Mouse (Mus musculus) CH12.LX (cell line): ENCODE data around the gene Myrip. TPM values are rescaled to one million over a fixed set of nuclear protein-coding genes. Genes with fewer than 3 reads are reported as not detected.

Source experiments
- DNase-seq: peaks from one replicate; pipeline ENCODE4 v3.0.0-alpha.2; 2013; ENCODE audit errors: extremely low read depth
- H3K27ac ChIP-seq: 2 replicates; pipeline ENCODE4 v1.5.1; 2012; ENCODE audit warnings: low read depth, mild to moderate bottlenecking, control low read depth, moderate library complexity; ENCODE audit not compliant: insufficient read depth
- H3K27me3 ChIP-seq: replicated peaks from 2 replicates; pipeline ENCODE3; 2012; ENCODE audit warnings: inconsistent platforms
- H3K36me3 ChIP-seq, 2 experiments: replicated peaks in 1 of 2; 2 replicates each; pipeline versions ENCODE3 to v1.6.1; 2012; ENCODE audit warnings: inconsistent platforms in 1 of 2, low read length in 1 of 2, mild to moderate bottlenecking in 1 of 2, mixed read lengths in 1 of 2, moderate library complexity in 1 of 2; ENCODE audit not compliant: control insufficient read depth in 1 of 2, insufficient read depth in 1 of 2
- H3K4me1 ChIP-seq, 2 experiments: 2 replicates each; pipeline ENCODE4 v1.6.1; 2012; ENCODE audit warnings: inconsistent platforms in 1 of 2, moderate library complexity in 1 of 2; ENCODE audit not compliant: insufficient read depth in 2 of 2, control insufficient read depth in 1 of 2
- H3K4me2 ChIP-seq: 2 replicates; pipeline ENCODE4 v1.6.1; 2012; ENCODE audit warnings: low read depth, mild to moderate bottlenecking, control low read depth; ENCODE audit not compliant: poor library complexity, insufficient read depth, severe bottlenecking
- H3K4me3 ChIP-seq, 3 experiments: fragments of 150-350 bp in 1 of 3; sonication (generic) in 1 of 3; replicated peaks in 1 of 3; 2 replicates each; pipeline versions ENCODE3 to v1.5.1; 2011 to 2012; ENCODE audit warnings: low read depth in 2 of 3, low read length in 2 of 3, mild to moderate bottlenecking in 2 of 3, moderate library complexity in 2 of 3, control low read depth in 1 of 3, improper control_type of control experiment in 1 of 3, inconsistent platforms in 1 of 3, mixed read lengths in 1 of 3; ENCODE audit not compliant: poor library complexity in 1 of 3
- H3K79me2 ChIP-seq: replicated peaks from 2 replicates; pipeline ENCODE4 v1.6.1; 2012; ENCODE audit warnings: mild to moderate bottlenecking, moderate library complexity; ENCODE audit not compliant: control insufficient read depth, poor library complexity, insufficient read depth, severe bottlenecking; ENCODE audit errors: extremely low read depth
- H3K9ac ChIP-seq: 2 replicates; pipeline ENCODE4 v1.6.1; 2012; ENCODE audit warnings: low read depth, mild to moderate bottlenecking, control low read depth, moderate library complexity; ENCODE audit not compliant: insufficient read depth
- H3K9me3 ChIP-seq: replicated peaks from 2 replicates; pipeline ENCODE3; 2012; ENCODE audit warnings: low read length, inconsistent platforms, mixed read lengths
- CHD2 ChIP-seq: IDR thresholded peaks from 2 replicates; pipeline ENCODE4 v1.6.1; 2011; ENCODE audit warnings: low read length, improper control_type of control experiment
- ELF1 ChIP-seq: IDR thresholded peaks from 2 replicates; pipeline ENCODE4 v1.6.1; 2014; ENCODE audit warnings: low read depth, mild to moderate bottlenecking, inconsistent platforms, low read length, improper control_type of control experiment
- EP300 ChIP-seq: IDR thresholded peaks from 2 replicates; pipeline ENCODE4 v1.6.1; 2011; ENCODE audit warnings: low read length, improper control_type of control experiment
- GABPA ChIP-seq: IDR thresholded peaks from 2 replicates; pipeline ENCODE4 v1.6.1; 2012; ENCODE audit warnings: low read depth, low read length, improper control_type of control experiment, inconsistent platforms; ENCODE audit not compliant: insufficient replicate concordance
- IRF4 ChIP-seq: IDR thresholded peaks from 2 replicates; pipeline ENCODE4 v1.6.1; 2014; ENCODE audit warnings: low read depth, mild to moderate bottlenecking, inconsistent platforms, low read length, improper control_type of control experiment
- JUN ChIP-seq: IDR thresholded peaks from 2 replicates; pipeline ENCODE4 v1.6.1; 2011; ENCODE audit warnings: low read depth, mild to moderate bottlenecking, low read length, improper control_type of control experiment, moderate library complexity; ENCODE audit not compliant: insufficient read depth
- JUND ChIP-seq: conservative IDR thresholded peaks from 2 replicates; pipeline ENCODE4 v1.6.1; 2011; ENCODE audit warnings: low read depth, low read length, improper control_type of control experiment
- KAT2A ChIP-seq: IDR thresholded peaks from 2 replicates; pipeline ENCODE4 v1.6.1; 2012; ENCODE audit warnings: low read length, improper control_type of control experiment, inconsistent platforms; ENCODE audit not compliant: insufficient replicate concordance
- MAFK ChIP-seq: IDR thresholded peaks from 2 replicates; pipeline ENCODE4 v1.6.1; 2011; ENCODE audit warnings: low read length, improper control_type of control experiment; ENCODE audit not compliant: insufficient replicate concordance
- MAX ChIP-seq: IDR thresholded peaks from 2 replicates; pipeline ENCODE4 v1.6.1; 2011; ENCODE audit warnings: low read length, improper control_type of control experiment
- MEF2A ChIP-seq: IDR thresholded peaks from 2 replicates; pipeline ENCODE4 v1.6.1; 2014; ENCODE audit warnings: low read depth, mild to moderate bottlenecking, inconsistent platforms, low read length, improper control_type of control experiment, borderline replicate concordance
- MXI1 ChIP-seq: IDR thresholded peaks from 2 replicates; pipeline ENCODE4 v1.6.1; 2011; ENCODE audit warnings: mild to moderate bottlenecking, low read depth, low read length, improper control_type of control experiment
- MYC ChIP-seq: IDR thresholded peaks from 2 replicates; pipeline ENCODE4 v1.6.1; 2011; ENCODE audit warnings: low read depth, mild to moderate bottlenecking, improper control_type of control experiment, low read length
- NELFE ChIP-seq: IDR thresholded peaks from 2 replicates; pipeline ENCODE4 v1.6.1; 2011; ENCODE audit warnings: low read depth, low read length, improper control_type of control experiment
- POLR2A ChIP-seq: IDR thresholded peaks from 2 replicates; pipeline ENCODE4 v1.6.1; 2011; ENCODE audit warnings: low read depth, mild to moderate bottlenecking, improper control_type of control experiment, low read length
- POLR2AphosphoS2 ChIP-seq: IDR thresholded peaks from 2 replicates; pipeline ENCODE4 v1.6.1; 2011; ENCODE audit warnings: low read depth, low read length, improper control_type of control experiment
- RAD21 ChIP-seq: IDR thresholded peaks from 2 replicates; pipeline ENCODE4 v1.6.1; 2011; ENCODE audit warnings: low read depth, mild to moderate bottlenecking, low read length, improper control_type of control experiment, moderate library complexity
- SIN3A ChIP-seq: IDR thresholded peaks from 2 replicates; pipeline ENCODE4 v1.6.1; 2012; ENCODE audit warnings: low read length, improper control_type of control experiment, inconsistent platforms
- UBTF ChIP-seq: IDR thresholded peaks from 2 replicates; pipeline ENCODE4 v1.6.1; 2012; ENCODE audit warnings: low read depth, mild to moderate bottlenecking, inconsistent platforms, low read length, improper control_type of control experiment, moderate library complexity
- USF2 ChIP-seq: conservative IDR thresholded peaks from 2 replicates; pipeline ENCODE4 v1.6.1; 2011; ENCODE audit warnings: low read depth, low read length, improper control_type of control experiment
- ZKSCAN1 ChIP-seq: IDR thresholded peaks from 2 replicates; pipeline ENCODE4 v1.6.1; 2012; ENCODE audit warnings: low read depth, inconsistent platforms, low read length, improper control_type of control experiment, borderline replicate concordance
- ZNF384 ChIP-seq: IDR thresholded peaks from 2 replicates; pipeline ENCODE4 v1.6.1; 2012; ENCODE audit warnings: low read depth, low read length, improper control_type of control experiment, inconsistent platforms
- dilution Hi-C: fragments of 300-500 bp; cut with MboI; formaldehyde crosslinking; loops from 2 replicates; pipeline ENCODE4 v1.14.3; 2020; ENCODE audit warnings: low sequenced_read_pairs; ENCODE audit not compliant: extremely low pct_unique_long_range_greater_than_20kb, extremely low pct_ligation_motif_present
- in situ Hi-C: fragments of 300-500 bp; cut with MboI; formaldehyde crosslinking; loops from 3 replicates; pipeline ENCODE4 v1.14.3; 2019; ENCODE audit warnings: low sequenced_read_pairs, low pct_ligation_motif_present, low pct_unique_long_range_greater_than_20kb, mixed read lengths
- polyA plus RNA-seq: library from polyadenylated mRNA; unstranded; fragments of >175 nt; gene quantifications from 2 replicates; pipeline ENCODE4 v1.2.1, GENCODE M21; 2012; ENCODE audit warnings: low read depth; ENCODE audit not compliant: insufficient read length
- total RNA-seq, 2 experiments: library from RNA; depleted of rRNA; stranded (reverse); fragments of 300-350 nt in 1 of 2; fragments of >200 nt in 1 of 2; gene quantifications; 2 replicates each; pipeline ENCODE4 v1.2.3; 2012 to 2014

Gene Myrip
- total and polyA plus RNA-seq, 3 experiments: not detected

DNA sequence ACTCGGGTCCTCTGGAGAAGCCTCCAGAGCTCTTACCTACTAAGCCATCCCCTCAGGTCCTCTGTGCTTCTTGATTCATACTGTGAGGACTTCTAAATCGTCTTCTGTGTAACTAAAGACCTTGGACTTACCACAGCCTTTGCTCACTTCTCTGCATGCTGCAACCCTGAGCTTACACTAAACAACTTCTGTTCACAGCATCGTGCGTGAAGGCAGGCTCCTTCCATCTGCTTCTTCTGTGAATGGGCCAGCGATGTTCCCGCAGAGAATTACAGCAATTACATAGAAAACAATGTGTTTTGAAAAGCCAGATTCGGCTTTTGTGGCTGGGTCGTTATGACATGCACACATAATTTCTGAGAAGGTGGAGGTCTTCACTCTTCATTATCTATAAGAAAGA lies 181.8 kb downstream of the Myrip start:
- no peaks in the 10 kb centered on the region for H3K36me3 ChIP-seq
- TF ChIP-seq IRF4: no peak
- no peak for TF ChIP-seq KAT2A
- no peak for TF ChIP-seq MAX
- TF ChIP-seq RAD21: no peak
- no peak for TF ChIP-seq MAFK
- no peak for TF ChIP-seq GABPA
- TF ChIP-seq MXI1: no peak
- no peak for TF ChIP-seq POLR2A
- no peak for TF ChIP-seq CHD2
- no peak for TF ChIP-seq ZKSCAN1
- TF ChIP-seq POLR2AphosphoS2: no peak
- TF ChIP-seq SIN3A: no peak
- no peak for TF ChIP-seq ELF1
- dilution Hi-C loops (no loop called here), in situ Hi-C loops (no loop called here)
- H3K9me3 ChIP-seq: peaks cover 6% of the 10 kb centered on the region
- H3K27ac ChIP-seq: no peak overlapping the region
- H3K4me3 ChIP-seq: no peak overlapping the region
- H3K4me2 ChIP-seq: no peak overlapping the region
- peaks cover 0 to 10% of the 10 kb centered on the region in 2 experiments; a peak in 3 of 4 replicates for H3K4me1 ChIP-seq
- no peaks in the 10 kb centered on the region for H3K79me2 ChIP-seq
- DNase-seq: no peak
- H3K27me3 ChIP-seq: peaks cover 26% of the 10 kb centered on the region
- H3K9ac ChIP-seq: no peak overlapping the region

DNA sequence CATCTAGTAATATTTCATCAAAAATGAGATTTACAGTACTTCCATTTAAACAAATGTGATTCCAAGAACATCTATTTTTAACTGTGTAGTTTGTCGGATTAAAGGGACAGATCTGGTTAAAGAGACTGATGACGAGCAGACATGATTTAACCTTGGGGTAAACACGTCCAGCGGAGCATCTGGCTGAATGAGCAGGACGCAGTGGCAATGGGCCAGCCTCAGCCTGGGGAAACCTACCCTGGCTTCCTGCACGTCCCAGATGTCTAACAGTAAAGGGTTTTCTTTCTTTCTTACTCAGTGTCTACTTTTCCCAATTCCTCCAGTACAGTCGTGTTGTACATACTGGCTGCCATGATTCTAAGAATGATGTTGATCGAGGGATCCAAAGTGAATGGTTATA lies 185.8 kb downstream of the Myrip start:
- peaks cover 0 to 5% of the 10 kb centered on the region in 2 experiments; a peak in 2 of 4 replicates for H3K4me1 ChIP-seq
- no peaks in the 10 kb centered on the region for H3K9me3 ChIP-seq
- TF ChIP-seq POLR2A: no peak
- TF ChIP-seq ZKSCAN1: no peak
- no peak for TF ChIP-seq POLR2AphosphoS2
- TF ChIP-seq JUN: no peak
- TF ChIP-seq EP300: no peak
- TF ChIP-seq MEF2A: no peak
- no peak for TF ChIP-seq UBTF
- no peak for TF ChIP-seq NELFE
- no peak for TF ChIP-seq KAT2A
- TF ChIP-seq JUND: no peak
- no peak for TF ChIP-seq MYC
- no peak for TF ChIP-seq ZNF384
- no peak for TF ChIP-seq IRF4
- TF ChIP-seq USF2: no peak
- dilution Hi-C loops: no loop called here
- no peak overlapping the region for H3K4me3 ChIP-seq
- in situ Hi-C loops: loop anchor here (5.0 kb wide), 1 partner anchor 35 kb away; no protein-coding TSS in a partner anchor
- no peaks in the 10 kb centered on the region for H3K79me2 ChIP-seq
- H3K36me3 ChIP-seq: no peaks in the 10 kb centered on the region
- no peak for DNase-seq
- H3K4me2 ChIP-seq: no peak overlapping the region
- no peak overlapping the region for H3K9ac ChIP-seq
- no peak overlapping the region for H3K27ac ChIP-seq
- H3K27me3 ChIP-seq: peaks cover 26% of the 10 kb centered on the region
